20 mouse cellular contexts compared by ENCODE assay signal in genomic region chr12:83706951-83707350, GRCm38 (mm10). TPM values are rescaled to one million over a fixed set of nuclear protein-coding genes. Genes with fewer than 3 reads are reported as not detected.
A peak's percentile ranks its signal among the peaks of the same experiment; 100 is the strongest.
DNase-seq lines count a peak whose midpoint lies in the region; ATAC-seq and TF ChIP-seq lines count a peak whose summit lies in the region.
"Had no signal": no experiment of that assay in that cellular context is flagged by ENCODE, and none has a peak within 500 bp of the region (broad histone marks: within the 10 kb centered on the region; RNA-seq: fewer than 3 reads in every experiment).

No protein-coding gene starts in this region.

- no peak overlapping the region for H3K4me2 ChIP-seq in kidney, embryonic 14.5 days (replicated peaks; ENCODE audit: low read depth, low read length)
- no peak overlapping the region for H3K4me2 ChIP-seq in intestine, embryonic 14.5 days (ENCODE audit: low read length)
- H3K4me2 ChIP-seq in intestine, embryonic 16.5 days (ENCODE audit: low read depth, low read length), result no peak overlapping the region
- no peak overlapping the region for H3K4me2 ChIP-seq in stomach, postnatal 0 days (replicated peaks; ENCODE audit: low read depth)
- H3K4me2 ChIP-seq: forebrain, embryonic 13.5 days; heart, embryonic 12.5 days had no signal

- H3K4me1 ChIP-seq in kidney, embryonic 14.5 days (ENCODE audit: control insufficient read depth, insufficient read depth, low read length), result no peaks in the 10 kb centered on the region
- no peaks in the 10 kb centered on the region for H3K4me1 ChIP-seq in intestine, embryonic 14.5 days (replicated peaks; ENCODE audit: control insufficient read depth, insufficient read depth, low read length)
- H3K4me1 ChIP-seq in intestine, embryonic 16.5 days (ENCODE audit: control insufficient read depth, insufficient read depth, low read length), result peaks cover 6% of the 10 kb centered on the region
- no peaks in the 10 kb centered on the region for H3K4me1 ChIP-seq in stomach, postnatal 0 days (replicated peaks; ENCODE audit: control insufficient read depth, insufficient read depth)
- H3K4me1 ChIP-seq: embryonic facial prominence, embryonic 10.5 days had no signal

- no peak overlapping the region for H3K4me3 ChIP-seq in kidney, embryonic 14.5 days (ENCODE audit: low read length)
- H3K4me3 ChIP-seq in intestine, embryonic 14.5 days (ENCODE audit: low read depth, low read length), result no peak overlapping the region
- no peak overlapping the region for H3K4me3 ChIP-seq in intestine, embryonic 16.5 days (ENCODE audit: low read length)
- H3K4me3 ChIP-seq in stomach, postnatal 0 days (ENCODE audit: low read depth, low read length), result no peak overlapping the region
- H3K4me3 ChIP-seq: embryonic facial prominence, embryonic 10.5 days; forebrain, embryonic 13.5 days; gastrocnemius, adult 2 months; heart, embryonic 12.5 days; hindbrain, embryonic 10.5 days had no signal

- H3K9me3 ChIP-seq in kidney, embryonic 14.5 days (ENCODE audit: control insufficient read depth, low read length), result no peaks in the 10 kb centered on the region
- H3K9me3 ChIP-seq in intestine, embryonic 14.5 days (ENCODE audit: control insufficient read depth, low read length), result no peaks in the 10 kb centered on the region
- no peaks in the 10 kb centered on the region for H3K9me3 ChIP-seq in intestine, embryonic 16.5 days (ENCODE audit: control insufficient read depth, low read length)
- no peaks in the 10 kb centered on the region for H3K9me3 ChIP-seq in stomach, postnatal 0 days (ENCODE audit: control insufficient read depth, low read length)
- H3K9me3 ChIP-seq: embryonic facial prominence, embryonic 10.5 days; forebrain, embryonic 13.5 days; heart, embryonic 12.5 days; hindbrain, embryonic 10.5 days had no signal

- no peak overlapping the region for H3K9ac ChIP-seq in kidney, embryonic 14.5 days (ENCODE audit: low read depth, low read length)
- H3K9ac ChIP-seq in intestine, embryonic 14.5 days (ENCODE audit: low read length), result no peak overlapping the region
- no peak overlapping the region for H3K9ac ChIP-seq in intestine, embryonic 16.5 days (ENCODE audit: low read depth, low read length)
- no peak overlapping the region for H3K9ac ChIP-seq in stomach, postnatal 0 days (ENCODE audit: low read length)
- H3K9ac ChIP-seq: forebrain, embryonic 13.5 days; forebrain, postnatal 0 days; heart, embryonic 12.5 days had no signal

- H3K36me3 ChIP-seq in kidney, embryonic 14.5 days (ENCODE audit: control insufficient read depth, insufficient read depth, low read length), result peaks cover 13% of the 10 kb centered on the region; the same call in 1 of the 2 replicates
- H3K36me3 ChIP-seq in intestine, embryonic 14.5 days (ENCODE audit: control insufficient read depth, insufficient read depth, low read length), result peaks cover 18% of the 10 kb centered on the region
- no peaks in the 10 kb centered on the region; the same call in 1 of the 2 replicates for H3K36me3 ChIP-seq in intestine, embryonic 16.5 days (ENCODE audit: control insufficient read depth, insufficient read depth, low read length)
- H3K36me3 ChIP-seq in stomach, postnatal 0 days (ENCODE audit: control insufficient read depth, insufficient read depth, low read length), result peaks cover 2% of the 10 kb centered on the region; the same call in 1 of the 2 replicates

- peak; percentile 40 for DNase-seq in kidney, adult 9 months
- peak; percentile 35 for DNase-seq in intestine, embryonic 14.5 days (ENCODE audit: low spot score)
- no peak for DNase-seq in stomach, postnatal 0 days (ENCODE audit: low spot score)
- DNase-seq: adrenal gland, postnatal 14 days; cerebellum, adult 18-20 months; cerebellum, adult 9-11 months; forebrain, postnatal 0 days; gastrocnemius, adult 2 months; gastrocnemius, postnatal 25 days had no signal

- 61% methylated on average over 4 of the region's 4 CpGs for WGBS in kidney, embryonic 14.5 days
- 75% methylated on average over 4 of the region's 4 CpGs for WGBS in intestine, embryonic 14.5 days
- 76% methylated on average over 4 of the region's 4 CpGs for WGBS in intestine, embryonic 16.5 days
- 79% methylated on average over 4 of the region's 4 CpGs for WGBS in stomach, postnatal 0 days

- ATAC-seq in kidney, embryonic 14.5 days (ENCODE audit: low FRiP score, low TSS enrichment), result no peak
- ATAC-seq in intestine, embryonic 14.5 days (replicated peaks; ENCODE audit: low FRiP score, low TSS enrichment, low read depth), result no peak
- no peak for ATAC-seq in intestine, embryonic 16.5 days
- no peak for ATAC-seq in stomach, postnatal 0 days (ENCODE audit: low FRiP score, low TSS enrichment)
- ATAC-seq in megakaryocyte progenitor cell, adult 5-6 weeks (replicated peaks; ENCODE audit: poor library complexity), result no peak
- ATAC-seq: activated CD4-positive, CD25-positive, alpha-beta regulatory T cell, adult 4 months; forebrain, embryonic 13.5 days; forebrain, postnatal 0 days; Patski had no signal

- H3K27me3 ChIP-seq in kidney, embryonic 14.5 days (ENCODE audit: control insufficient read depth, insufficient read depth, low read length), result no peaks in the 10 kb centered on the region
- no peaks in the 10 kb centered on the region for H3K27me3 ChIP-seq in intestine, embryonic 14.5 days (replicated peaks; ENCODE audit: control insufficient read depth, insufficient read depth, low read length)
- H3K27me3 ChIP-seq in intestine, embryonic 16.5 days (replicated peaks; ENCODE audit: control insufficient read depth, insufficient read depth, low read length), result no peaks in the 10 kb centered on the region
- H3K27me3 ChIP-seq in stomach, postnatal 0 days (ENCODE audit: control insufficient read depth, insufficient read depth, low read length), result no peaks in the 10 kb centered on the region
- H3K27me3 ChIP-seq: CH12.LX; forebrain, embryonic 13.5 days; heart, embryonic 12.5 days; Patski had no signal

- no peak overlapping the region for H3K27ac ChIP-seq in kidney, embryonic 14.5 days (ENCODE audit: low read depth, low read length)
- peak overlapping the region; percentile 22; the same call in 1 of the 2 replicates for H3K27ac ChIP-seq in intestine, embryonic 14.5 days (ENCODE audit: low read depth)
- H3K27ac ChIP-seq in intestine, embryonic 16.5 days (ENCODE audit: low read length), result peak overlapping the region; percentile 95
- H3K27ac ChIP-seq in stomach, postnatal 0 days (replicated peaks), result peak overlapping the region; percentile 85
- H3K27ac ChIP-seq: embryonic facial prominence, embryonic 10.5 days; forebrain, embryonic 13.5 days; gastrocnemius, adult 2 months; hindbrain, embryonic 10.5 days had no signal

- TF ChIP-seq CTCF in stomach, postnatal 0 days (IDR thresholded peaks at IDR 0.05; ENCODE audit: low read depth), result no peak

- no peak for TF ChIP-seq EP300 in stomach, postnatal 0 days (optimal IDR thresholded peaks at IDR 0.05)

RNA-seq across cellular contexts. Expression of gene Psen1, which starts 19.0 kb away (rescaled TPM):
- 43.2 and 72.9 TPM in 2 replicates for polyA plus RNA-seq in kidney, embryonic 14.5 days (2014; fragmentation: Nextera tagmentation; extraction: Ambion mirVana)
- polyA plus RNA-seq in intestine, embryonic 14.5 days (2014; fragmentation: Nextera tagmentation; extraction: Ambion mirVana), result 87.6 and 92.7 TPM in 2 replicates
- polyA plus RNA-seq in intestine, embryonic 16.5 days (2015; fragmentation: Nextera tagmentation; extraction: Ambion mirVana), result 98.6 and 107 TPM in 2 replicates
- 64.7 and 67.2 TPM in 2 replicates for polyA plus RNA-seq in stomach, postnatal 0 days (2015; fragmentation: Nextera tagmentation; extraction: Ambion mirVana)
- total RNA-seq in megakaryocyte progenitor cell, adult 5-6 weeks (2015), result 71.4 and 71.5 TPM in 2 replicates
- 60.8 and 75.1 TPM in 2 replicates for total RNA-seq in megakaryocyte progenitor cell, adult 5-6 weeks (2017)

RNA-seq across cellular contexts. Expression of gene Papln, which starts 56.5 kb away (rescaled TPM):
- 0.31 and 0.53 TPM in 2 replicates for polyA plus RNA-seq in kidney, embryonic 14.5 days (2014; fragmentation: Nextera tagmentation; extraction: Ambion mirVana)
- 1.5 and 2.1 TPM in 2 replicates for polyA plus RNA-seq in intestine, embryonic 14.5 days (2014; fragmentation: Nextera tagmentation; extraction: Ambion mirVana)
- 5.2 and 5.8 TPM in 2 replicates for polyA plus RNA-seq in intestine, embryonic 16.5 days (2015; fragmentation: Nextera tagmentation; extraction: Ambion mirVana)
- polyA plus RNA-seq in stomach, postnatal 0 days (2015; fragmentation: Nextera tagmentation; extraction: Ambion mirVana), result 2.1 and 2.5 TPM in 2 replicates
- total RNA-seq in megakaryocyte progenitor cell, adult 5-6 weeks (2015), result not detected in 2 replicates
- not detected in 2 replicates for total RNA-seq in megakaryocyte progenitor cell, adult 5-6 weeks (2017)
- total RNA-seq: granulocyte monocyte progenitor cell, adult 5-6 weeks had no signal
- polyA plus RNA-seq: activated CD4-positive, CD25-positive, alpha-beta regulatory T cell, adult 4 months had no signal
